Mouse (Mus musculus) hindbrain, postnatal 0 days (tissue): ENCODE results near the gene Accsl. TPM values are rescaled to one million over a fixed set of nuclear protein-coding genes. Genes with fewer than 3 reads are reported as not detected.

Experiments
- ATAC-seq: fragments of 200-750 bp; cut with Nextera tagmentation; 2 replicates; pipeline ENCODE4 v1.8.0; 2017; ENCODE audit warnings: mild to moderate bottlenecking, moderate TSS enrichment, moderate library complexity
- DNase-seq: peaks from one replicate; pipeline ENCODE4 v3.0.0-alpha.2; 2015; ENCODE audit warnings: low spot score
- H3K27ac ChIP-seq: fragments of 300-500 bp; sonication (generic); 2 replicates; pipeline ENCODE4 v1.5.1; 2014; ENCODE audit warnings: mild to moderate bottlenecking
- H3K27me3 ChIP-seq: fragments of 300-500 bp; sonication (generic); 2 replicates; pipeline ENCODE4 v1.6.1; 2014; ENCODE audit warnings: low read length, mixed read lengths; ENCODE audit not compliant: insufficient read depth
- H3K36me3 ChIP-seq: fragments of 300-500 bp; sonication (generic); 2 replicates; pipeline ENCODE4 v1.6.1; 2014; ENCODE audit warnings: low read length, mixed read lengths; ENCODE audit not compliant: insufficient read depth
- H3K4me1 ChIP-seq: fragments of 300-500 bp; sonication (generic); 2 replicates; pipeline ENCODE4 v1.6.1; 2014; ENCODE audit warnings: antibody characterized with exemption, low read length, mixed read lengths; ENCODE audit not compliant: insufficient read depth
- H3K4me2 ChIP-seq: fragments of 300-500 bp; sonication (generic); 2 replicates; pipeline ENCODE4 v1.6.1; 2014; ENCODE audit warnings: low read depth, mild to moderate bottlenecking, low read length, moderate library complexity, mixed read lengths
- H3K4me3 ChIP-seq: fragments of 300-500 bp; sonication (generic); 2 replicates; pipeline ENCODE4 v1.5.1; 2014; ENCODE audit warnings: low read length
- H3K9ac ChIP-seq: fragments of 300-500 bp; sonication (generic); replicated peaks from 2 replicates; pipeline ENCODE4 v1.6.1; 2014; ENCODE audit warnings: mild to moderate bottlenecking, low read length, moderate library complexity, mixed read lengths
- H3K9me3 ChIP-seq: fragments of 300-500 bp; sonication (generic); 2 replicates; pipeline ENCODE4 v1.6.1; 2016; ENCODE audit warnings: low read length, mixed read lengths
- CTCF ChIP-seq: IDR thresholded peaks from 2 replicates; pipeline ENCODE4 v1.5.1; 2016; ENCODE audit warnings: antibody characterized with exemption, control low read depth, low read depth
- WGBS: fragments of 180-500 bp; shearing (Covaris S2); extraction: QIAGEN DNeasy Blood & Tissue Kit; methylation state at CpG from one replicate; pipeline ENCODE4 v1.1.7; 2014; 5-methylcytosine and 5-hydroxymethylcytosine counted together
- polyA plus RNA-seq: library from polyadenylated mRNA; unstranded; fragments of >200 nt; fragmentation: Nextera tagmentation; extraction: Ambion mirVana; gene quantifications from 2 replicates; pipeline ENCODE4 v1.2.1, GENCODE M21; 2015
- total RNA-seq: library from RNA; depleted of rRNA; stranded (reverse); fragments of >200 nt; gene quantifications from 2 replicates; pipeline ENCODE4 v1.2.3, GENCODE M21; 2014

Accsl gene
- total and polyA plus RNA-seq, 2 experiments from 2014 or later, result 0.30 TPM; not detected in 1

DNA sequence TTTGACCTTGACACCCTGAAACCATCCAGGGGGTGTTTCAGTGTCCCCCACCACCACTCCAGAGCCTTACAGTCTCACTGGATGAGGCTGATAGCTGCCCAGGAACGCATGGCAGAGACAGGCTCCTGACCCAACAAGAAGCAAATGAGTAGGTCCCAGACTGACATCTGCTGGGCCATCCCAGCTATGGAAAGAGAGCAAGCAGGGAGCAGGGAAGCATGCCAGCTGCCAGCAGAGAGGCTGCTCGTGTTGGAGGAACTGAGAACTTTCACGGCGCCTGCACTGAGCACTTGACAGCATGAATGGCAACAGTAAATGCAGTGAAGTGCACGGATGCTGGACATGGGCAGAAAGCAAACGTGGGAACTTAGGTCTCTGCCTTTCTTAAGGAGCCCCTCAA, 28.8 kb downstream of the Accsl start:
- no peaks in the 10 kb centered on the region for H3K27me3 ChIP-seq
- no peak overlapping the region for H3K4me2 ChIP-seq
- peaks cover 17% of the 10 kb centered on the region; the same call in 1 of the 2 replicates for H3K36me3 ChIP-seq
- TF ChIP-seq CTCF, result peak; percentile 37
- H3K4me3 ChIP-seq, result no peak overlapping the region
- DNase-seq (peak; percentile 53), ATAC-seq (peak; percentile 52; the same call in 1 of the 2 replicates)
- H3K27ac ChIP-seq, result no peak overlapping the region
- H3K9me3 ChIP-seq, result no peaks in the 10 kb centered on the region
- no peak overlapping the region for H3K9ac ChIP-seq
- 44% methylated on average over 6 of the region's 6 CpGs for WGBS
- H3K4me1 ChIP-seq, result no peaks in the 10 kb centered on the region

DNA sequence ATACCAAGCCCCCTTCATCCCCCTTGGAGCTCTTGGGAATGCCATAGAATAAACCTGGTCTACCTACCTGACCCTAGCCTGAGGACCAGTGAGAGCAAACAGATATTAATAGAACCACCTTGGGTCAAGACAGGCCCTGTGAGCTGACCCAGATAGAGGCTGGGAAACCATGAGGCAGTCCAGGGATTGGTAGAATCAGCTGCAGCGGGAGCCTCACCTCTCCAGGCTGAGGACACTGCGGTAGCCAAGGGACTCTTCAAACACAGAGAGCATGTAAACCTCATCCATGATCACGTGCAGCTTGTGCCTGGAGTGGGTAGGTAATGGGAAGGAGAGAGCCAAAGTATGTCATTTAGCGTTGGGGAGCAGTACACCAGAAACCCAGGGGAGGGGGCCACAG, 30.0 kb downstream of the Accsl start:
- Histone ChIP-seq H3K4me1 (no peaks in the 10 kb centered on the region), H3K36me3 (peaks cover 13% of the 10 kb centered on the region; the same call in 1 of the 2 replicates), H3K9ac (no peak overlapping the region), H3K4me3 (no peak overlapping the region), H3K27ac (no peak overlapping the region), H3K4me2 (no peak overlapping the region), H3K9me3 (no peaks in the 10 kb centered on the region), H3K27me3 (no peaks in the 10 kb centered on the region)
- DNase-seq (no peak), ATAC-seq (no peak)
- TF ChIP-seq CTCF, result no peak
- WGBS, result 88% methylated on average over 4 of the region's 4 CpGs

DNA sequence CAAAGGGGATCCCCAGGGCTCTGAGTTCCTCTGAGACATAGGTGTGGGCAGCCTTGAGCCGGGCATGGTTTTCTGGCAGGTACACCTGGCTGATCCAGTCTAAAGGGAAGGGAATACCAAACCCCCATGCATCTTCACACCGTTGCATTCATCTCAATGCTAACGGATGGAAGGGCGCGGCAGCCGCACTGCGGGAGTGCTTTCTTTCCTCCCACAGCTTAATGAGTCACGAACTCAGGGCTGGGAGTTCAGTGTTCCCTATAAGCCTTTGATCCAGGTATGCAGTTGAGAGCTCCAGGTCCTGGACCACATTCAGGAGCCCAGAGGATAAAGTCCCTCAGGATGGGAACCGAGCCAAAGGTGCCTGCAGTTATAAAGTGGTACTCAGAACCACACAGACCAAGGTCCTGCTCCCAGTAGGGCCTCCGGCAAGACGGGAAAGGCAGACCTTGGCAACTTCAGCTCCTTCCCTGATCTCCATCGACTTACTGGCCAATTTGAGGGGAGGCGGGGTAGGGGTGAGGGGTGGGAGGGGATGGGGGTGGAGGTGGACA, 32.6 kb downstream of the Accsl start:
- TF ChIP-seq CTCF, result no peak
- ATAC-seq, result no peak
- Histone ChIP-seq H3K9ac (no peak overlapping the region), H3K4me3 (no peak overlapping the region), H3K27ac (no peak overlapping the region), H3K4me2 (no peak overlapping the region), H3K4me1 (no peaks in the 10 kb centered on the region), H3K36me3 (peaks cover 5% of the 10 kb centered on the region; the same call in 1 of the 2 replicates), H3K27me3 (no peaks in the 10 kb centered on the region), H3K9me3 (no peaks in the 10 kb centered on the region)
- DNase-seq, result no peak
- WGBS, result 72% methylated on average over 13 of the region's 13 CpGs

DNA sequence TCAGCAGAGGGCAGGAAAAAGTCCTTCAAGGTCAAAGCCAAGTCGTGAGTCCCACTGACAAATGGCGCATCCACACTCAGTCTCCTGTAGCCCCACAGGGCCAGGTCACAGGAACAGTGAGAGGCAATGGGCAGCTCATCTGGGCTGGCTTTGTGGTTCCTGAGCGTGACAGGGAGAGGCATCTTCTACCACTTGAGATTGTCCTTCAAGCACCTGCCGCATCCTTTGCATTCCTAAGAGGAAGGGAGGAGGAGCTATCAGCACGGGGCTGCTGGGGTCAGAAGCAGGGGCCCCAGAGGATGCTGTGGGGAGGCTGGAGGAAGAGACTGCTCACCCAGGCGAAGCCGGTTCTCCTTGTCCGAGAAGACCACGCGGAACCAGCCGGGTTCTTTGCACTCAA, 33.4 kb downstream of the Accsl start:
- no peaks in the 10 kb centered on the region for H3K9me3 ChIP-seq
- ATAC-seq, result no peak
- no peaks in the 10 kb centered on the region; the same call in 1 of the 2 replicates for H3K36me3 ChIP-seq
- DNase-seq, result no peak
- H3K27me3 ChIP-seq, result no peaks in the 10 kb centered on the region
- no peak overlapping the region for H3K4me2 ChIP-seq
- H3K27ac ChIP-seq, result no peak overlapping the region
- H3K4me3 ChIP-seq, result no peak overlapping the region
- H3K4me1 ChIP-seq, result no peaks in the 10 kb centered on the region
- TF ChIP-seq CTCF, result no peak
- 83% methylated on average over 11 of the region's 11 CpGs for WGBS
- no peak overlapping the region for H3K9ac ChIP-seq

DNA sequence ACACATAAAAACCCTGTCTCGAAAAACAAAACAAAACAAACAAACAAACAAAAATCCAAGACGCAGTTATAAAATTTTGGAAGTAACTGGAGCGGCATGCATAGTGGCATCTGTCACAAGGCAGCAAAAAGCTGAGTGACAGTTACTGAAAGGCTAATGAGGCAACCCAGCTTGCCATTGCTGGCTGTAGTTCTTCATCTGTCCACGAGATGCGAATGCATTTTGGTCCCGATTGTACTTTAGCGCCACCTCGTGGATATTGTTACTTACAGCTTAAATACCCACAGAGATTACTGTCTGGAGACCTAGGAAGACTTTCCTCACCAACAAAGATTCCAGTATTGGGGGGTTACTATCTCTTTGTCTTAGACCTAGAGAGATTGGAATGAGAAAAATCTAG, 45.4 kb downstream of the Accsl start:
- Histone ChIP-seq H3K4me3 (no peak overlapping the region), H3K9me3 (no peaks in the 10 kb centered on the region), H3K4me1 (peaks cover 8% of the 10 kb centered on the region), H3K27me3 (no peaks in the 10 kb centered on the region), H3K9ac (no peak overlapping the region), H3K36me3 (no peaks in the 10 kb centered on the region), H3K4me2 (no peak overlapping the region), H3K27ac (no peak overlapping the region)
- TF ChIP-seq CTCF, result peak; percentile 99
- WGBS, result 13% methylated on average over 8 of the region's 8 CpGs
- ATAC-seq (peak; percentile 66), DNase-seq (peak; percentile 98)

DNA sequence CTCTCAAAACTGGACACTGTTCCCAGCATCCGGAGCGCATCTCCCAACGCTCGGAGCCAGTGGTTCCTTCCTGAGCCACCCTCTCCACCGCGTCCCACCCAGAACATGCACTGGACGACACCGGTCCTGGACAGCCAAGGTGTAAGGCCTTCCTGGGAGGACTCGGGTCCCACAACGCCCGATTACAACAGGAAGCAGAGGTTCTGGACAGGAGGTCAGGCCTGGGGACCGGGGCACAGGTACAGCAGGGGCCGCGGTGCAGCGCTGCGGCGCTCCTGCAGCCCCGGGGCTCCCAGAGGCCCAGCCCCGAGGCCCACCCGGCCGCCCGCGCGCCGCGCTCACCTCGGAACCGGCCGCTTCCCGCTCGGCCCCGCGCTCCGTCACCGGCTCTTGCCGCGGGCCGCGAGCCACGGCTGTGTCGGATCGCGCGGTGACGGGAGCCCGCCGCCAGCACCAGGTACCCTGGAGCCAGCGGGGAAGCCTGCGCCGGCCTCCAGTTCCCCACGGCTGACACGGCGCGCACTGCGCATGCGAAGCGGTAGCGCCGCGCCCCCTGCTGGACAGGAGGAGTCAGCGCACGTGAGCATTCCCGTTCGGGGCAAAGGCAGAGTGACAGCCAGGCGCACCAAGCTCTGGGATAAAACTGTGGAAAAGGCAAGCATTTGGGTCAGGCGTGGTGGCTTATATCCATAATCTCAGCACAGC, 46.8 kb downstream of the Accsl start, which contains the start of gene Ext2:
Gene Ext2 (minus strand): TSS at position 524 of the 705 bp plus-strand sequence.
- peak; percentile 92 for ATAC-seq
- Histone ChIP-seq H3K4me1 (peaks cover 8% of the 10 kb centered on the region), H3K9me3 (no peaks in the 10 kb centered on the region), H3K4me3 (peak within 1 kb of the TSS; percentile 97), H3K9ac (peak within 1 kb of the TSS; percentile 98), H3K36me3 (no peaks in the 10 kb centered on the region), H3K4me2 (peak within 1 kb of the TSS; percentile 83), H3K27me3 (no peaks in the 10 kb centered on the region), H3K27ac (peak within 1 kb of the TSS; percentile 68; the same call in 1 of the 2 replicates)
- WGBS, result 5% methylated on average over 63 of the region's 66 CpGs
- peak; percentile 96 for TF ChIP-seq CTCF
- DNase-seq, result peak; percentile 94

DNA sequence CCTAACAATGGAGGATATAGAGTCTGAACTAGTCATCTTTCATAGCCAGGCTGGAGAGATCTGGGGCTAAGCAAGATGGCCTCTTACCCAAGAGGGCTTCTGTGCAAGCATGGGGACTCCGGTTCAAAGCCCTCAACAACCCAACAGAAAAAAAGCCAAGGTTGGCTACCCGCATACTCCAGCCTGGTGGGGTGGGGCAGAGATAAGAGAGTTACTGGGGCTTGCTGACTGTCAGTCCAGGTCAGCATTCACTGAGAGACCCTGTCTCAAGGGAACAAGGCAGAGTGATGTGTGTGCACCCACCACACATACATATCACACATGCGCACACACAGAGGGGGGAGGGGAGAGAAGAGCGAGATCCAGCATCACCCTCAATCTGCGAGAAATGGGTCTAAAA, 51.2 kb downstream of the Accsl start:
- TF ChIP-seq CTCF, result no peak
- H3K27ac ChIP-seq, result no peak overlapping the region
- ATAC-seq (no peak), DNase-seq (no peak)
- H3K4me1 ChIP-seq, result peaks cover 8% of the 10 kb centered on the region
- H3K9me3 ChIP-seq, result no peaks in the 10 kb centered on the region
- no peak overlapping the region for H3K4me3 ChIP-seq
- H3K4me2 ChIP-seq, result no peak overlapping the region
- H3K9ac ChIP-seq, result no peak overlapping the region
- 93% methylated on average over 5 of the region's 5 CpGs for WGBS
- H3K36me3 ChIP-seq, result 0 out of 2 replicates have a peak, but pooled peaks cover 3% of the 10 kb centered on the region
- H3K27me3 ChIP-seq, result no peaks in the 10 kb centered on the region
